Mouse (Mus musculus): Measurements from ENCODE around the gene Calm1. TPM values are rescaled to one million over a fixed set of nuclear protein-coding genes. Genes with fewer than 3 reads are reported as not detected.
"Not testable (repeated sequence)": the region's sequence is repeated elsewhere in the genome, so short reads cannot be mapped to it uniquely, and the experiment has no call there.

Gene Calm1
- polyA plus RNA-seq, 2 experiments = 306 to 1,299 TPM

GRCm38 (mm10) chr12:100178898-100179440 lies 20.3 kb upstream of the Calm1 start:
- no peak for ATAC-seq (ENCODE audit: low FRiP score, low read depth)
- no peak overlapping the region for H3K27ac ChIP-seq (replicated peaks; ENCODE audit: low read depth, low read length)
- no peak for TF ChIP-seq POLR2A (IDR thresholded peaks at IDR 0.05; ENCODE audit: borderline replicate concordance, extremely low read depth, insufficient read depth, insufficient read length)
- DNase-seq (ENCODE audit: low spot score) = no peak
- no peak overlapping the region for H3K9ac ChIP-seq (ENCODE audit: low read depth, low read length, severe bottlenecking)
- no peak overlapping the region for H3K4me2 ChIP-seq (replicated peaks; ENCODE audit: low read depth, low read length, severe bottlenecking)
- H3K4me1 ChIP-seq (ENCODE audit: control insufficient read depth, insufficient read depth, low read length) = peaks cover 17% of the 10 kb centered on the region
- H3K9me3 ChIP-seq (ENCODE audit: control insufficient read depth, low read length) = no peaks in the 10 kb centered on the region
- no peaks in the 10 kb centered on the region for H3K27me3 ChIP-seq (ENCODE audit: control insufficient read depth, insufficient read depth, low read length)
- H3K36me3 ChIP-seq (ENCODE audit: control insufficient read depth, insufficient read depth, low read length) = no peaks in the 10 kb centered on the region
- WGBS = 32% methylated on average over 6 of the region's 6 CpGs
- H3K4me3 ChIP-seq (replicated peaks; ENCODE audit: low read length) = no peak overlapping the region

- Histone ChIP-seq H3K4me1 (ENCODE audit: control insufficient read depth, insufficient read depth, low read length) (peaks cover 17% of the 10 kb centered on the region), H3K9ac (ENCODE audit: low read depth, low read length, severe bottlenecking) (no peak overlapping the region), H3K36me3 (ENCODE audit: control insufficient read depth, insufficient read depth, low read length) (no peaks in the 10 kb centered on the region), H3K27ac (replicated peaks; ENCODE audit: low read depth, low read length) (no peak overlapping the region), H3K27me3 (ENCODE audit: control insufficient read depth, insufficient read depth, low read length) (no peaks in the 10 kb centered on the region), H3K4me3 (replicated peaks; ENCODE audit: low read length) (no peak overlapping the region), H3K4me2 (replicated peaks; ENCODE audit: low read depth, low read length, severe bottlenecking) (no peak overlapping the region), H3K9me3 (ENCODE audit: control insufficient read depth, low read length) (no peaks in the 10 kb centered on the region)
- ATAC-seq (ENCODE audit: low FRiP score, low read depth) (no peak), DNase-seq (ENCODE audit: low spot score) (no peak)
- 87% methylated on average over 13 of the region's 13 CpGs for WGBS
- TF ChIP-seq POLR2A (IDR thresholded peaks at IDR 0.05; ENCODE audit: borderline replicate concordance, extremely low read depth, insufficient read depth, insufficient read length) = no peak
Measured at GRCm38 (mm10) chr12:100180802-100181201, 18.4 kb upstream of the Calm1 start.

GRCm38 (mm10) chr12:100182676-100183075 lies 16.6 kb upstream of the Calm1 start:
- Histone ChIP-seq H3K4me2 (replicated peaks; ENCODE audit: low read depth, low read length, severe bottlenecking) (no peak overlapping the region), H3K27me3 (ENCODE audit: control insufficient read depth, insufficient read depth, low read length) (no peaks in the 10 kb centered on the region), H3K27ac (replicated peaks; ENCODE audit: low read depth, low read length) (no peak overlapping the region), H3K4me3 (replicated peaks; ENCODE audit: low read length) (no peak overlapping the region), H3K4me1 (ENCODE audit: control insufficient read depth, insufficient read depth, low read length) (peaks cover 15% of the 10 kb centered on the region), H3K9ac (ENCODE audit: low read depth, low read length, severe bottlenecking) (no peak overlapping the region), H3K36me3 (ENCODE audit: control insufficient read depth, insufficient read depth, low read length) (no peaks in the 10 kb centered on the region), H3K9me3 (ENCODE audit: control insufficient read depth, low read length) (no peaks in the 10 kb centered on the region)
- DNase-seq (ENCODE audit: low spot score) = no peak
- TF ChIP-seq POLR2A (IDR thresholded peaks at IDR 0.05; ENCODE audit: borderline replicate concordance, extremely low read depth, insufficient read depth, insufficient read length) = no peak
- no peak for ATAC-seq (ENCODE audit: low FRiP score, low read depth)
- WGBS = 85% methylated on average over 2 of the region's 2 CpGs

- Histone ChIP-seq H3K27me3 (ENCODE audit: control insufficient read depth, insufficient read depth, low read length) (no peaks in the 10 kb centered on the region), H3K4me2 (replicated peaks; ENCODE audit: low read depth, low read length, severe bottlenecking) (no peak overlapping the region), H3K36me3 (ENCODE audit: control insufficient read depth, insufficient read depth, low read length) (no peaks in the 10 kb centered on the region), H3K4me1 (ENCODE audit: control insufficient read depth, insufficient read depth, low read length) (peaks cover 13% of the 10 kb centered on the region; the same call in 1 of the 2 replicates), H3K9ac (ENCODE audit: low read depth, low read length, severe bottlenecking) (no peak overlapping the region), H3K4me3 (replicated peaks; ENCODE audit: low read length) (no peak overlapping the region), H3K27ac (replicated peaks; ENCODE audit: low read depth, low read length) (no peak overlapping the region), H3K9me3 (ENCODE audit: control insufficient read depth, low read length) (no peaks in the 10 kb centered on the region)
- ATAC-seq (ENCODE audit: low FRiP score, low read depth) (no peak), DNase-seq (ENCODE audit: low spot score) (no peak)
- TF ChIP-seq POLR2A (IDR thresholded peaks at IDR 0.05; ENCODE audit: borderline replicate concordance, extremely low read depth, insufficient read depth, insufficient read length) = no peak
- WGBS = 38% methylated on average over 5 of the region's 5 CpGs
Measured at GRCm38 (mm10) chr12:100183970-100184369, 15.3 kb upstream of the Calm1 start.

GRCm38 (mm10) chr12:100184976-100185375 lies 14.3 kb upstream of the Calm1 start:
- peaks cover 13% of the 10 kb centered on the region; the same call in 1 of the 2 replicates for H3K4me1 ChIP-seq (ENCODE audit: control insufficient read depth, insufficient read depth, low read length)
- not testable (repeated sequence) for DNase-seq (ENCODE audit: low spot score); H3K36me3 ChIP-seq (ENCODE audit: control insufficient read depth, insufficient read depth, low read length); H3K27me3 ChIP-seq (ENCODE audit: control insufficient read depth, insufficient read depth, low read length); H3K9me3 ChIP-seq (ENCODE audit: control insufficient read depth, low read length); H3K4me3 ChIP-seq (replicated peaks; ENCODE audit: low read length); H3K27ac ChIP-seq (replicated peaks; ENCODE audit: low read depth, low read length); H3K9ac ChIP-seq (ENCODE audit: low read depth, low read length, severe bottlenecking); H3K4me2 ChIP-seq (replicated peaks; ENCODE audit: low read depth, low read length, severe bottlenecking); ATAC-seq (ENCODE audit: low FRiP score, low read depth)
- 91% methylated on average over 2 of the region's 2 CpGs for WGBS

GRCm38 (mm10) chr12:100185897-100186296 lies 13.3 kb upstream of the Calm1 start:
- Histone ChIP-seq H3K27me3 (ENCODE audit: control insufficient read depth, insufficient read depth, low read length) (no peaks in the 10 kb centered on the region), H3K4me2 (replicated peaks; ENCODE audit: low read depth, low read length, severe bottlenecking) (peak overlapping the region; percentile 82; the same call in 1 of the 2 replicates), H3K9me3 (ENCODE audit: control insufficient read depth, low read length) (no peaks in the 10 kb centered on the region), H3K4me1 (ENCODE audit: control insufficient read depth, insufficient read depth, low read length) (peaks cover 13% of the 10 kb centered on the region; the same call in 1 of the 2 replicates), H3K36me3 (ENCODE audit: control insufficient read depth, insufficient read depth, low read length) (no peaks in the 10 kb centered on the region), H3K9ac (ENCODE audit: low read depth, low read length, severe bottlenecking) (no peak overlapping the region), H3K4me3 (replicated peaks; ENCODE audit: low read length) (no peak overlapping the region), H3K27ac (replicated peaks; ENCODE audit: low read depth, low read length) (no peak overlapping the region)
- no peak for TF ChIP-seq POLR2A (IDR thresholded peaks at IDR 0.05; ENCODE audit: borderline replicate concordance, extremely low read depth, insufficient read depth, insufficient read length)
- DNase-seq (ENCODE audit: low spot score) = no peak
- 76% methylated on average over 7 of the region's 7 CpGs for WGBS
- ATAC-seq (ENCODE audit: low FRiP score, low read depth) = no peak
